Mouse (Mus musculus): ENCODE data around the gene Tex101. TPM values are rescaled to one million over a fixed set of nuclear protein-coding genes. Genes with fewer than 3 reads are reported as not detected.
"Not testable (repeated sequence)": the region's sequence is repeated elsewhere in the genome, so short reads cannot be mapped to it uniquely, and the experiment has no call there.

Tex101 gene
- total and polyA plus RNA-seq, 2 experiments from 2014 or later = not detected

GRCm38 (mm10) chr7:24684121-24684520, 7.6 kb upstream of the Tex101 start:
- H3K27ac ChIP-seq; H3K9me3 ChIP-seq (ENCODE audit: low read length); DNase-seq (ENCODE audit: low spot score); H3K27me3 ChIP-seq (ENCODE audit: insufficient read depth, low read length); H3K4me1 ChIP-seq (ENCODE audit: insufficient read depth, low read length); ATAC-seq; H3K4me3 ChIP-seq (ENCODE audit: low read length); H3K9ac ChIP-seq (replicated peaks; ENCODE audit: low read length); H3K36me3 ChIP-seq (ENCODE audit: insufficient read depth, low read length); H3K4me2 ChIP-seq (ENCODE audit: low read depth, low read length): not testable (repeated sequence)
- WGBS = 80% methylated on average over 7 of the region's 7 CpGs
- 0 out of 2 replicates have a peak, but pooled peaks have one; percentile 3 for TF ChIP-seq CTCF (IDR thresholded peaks at IDR 0.05; ENCODE audit: low read depth)

GRCm38 (mm10) chr7:24671944-24672439, 4.5 kb downstream of the Tex101 start:
- no peaks in the 10 kb centered on the region for H3K4me1 ChIP-seq (ENCODE audit: insufficient read depth, low read length)
- no peaks in the 10 kb centered on the region for H3K9me3 ChIP-seq (ENCODE audit: low read length)
- H3K27ac ChIP-seq = no peak overlapping the region
- no peak for TF ChIP-seq CTCF (IDR thresholded peaks at IDR 0.05; ENCODE audit: low read depth)
- H3K4me3 ChIP-seq (ENCODE audit: low read length) = no peak overlapping the region
- ATAC-seq (no peak), DNase-seq (ENCODE audit: low spot score) (no peak)
- WGBS = 93% methylated on average over 23 of the region's 23 CpGs
- H3K9ac ChIP-seq (replicated peaks; ENCODE audit: low read length) = no peak overlapping the region
- no peaks in the 10 kb centered on the region for H3K27me3 ChIP-seq (ENCODE audit: insufficient read depth, low read length)
- H3K36me3 ChIP-seq (ENCODE audit: insufficient read depth, low read length) = no peaks in the 10 kb centered on the region
- H3K4me2 ChIP-seq (ENCODE audit: low read depth, low read length) = no peak overlapping the region

- no peaks in the 10 kb centered on the region for H3K9me3 ChIP-seq (ENCODE audit: low read length)
- H3K9ac ChIP-seq (replicated peaks; ENCODE audit: low read length) = no peak overlapping the region
- no peak overlapping the region for H3K4me2 ChIP-seq (ENCODE audit: low read depth, low read length)
- no peaks in the 10 kb centered on the region; the same call in 1 of the 2 replicates for H3K27me3 ChIP-seq (ENCODE audit: insufficient read depth, low read length)
- DNase-seq (ENCODE audit: low spot score) (no peak), ATAC-seq (no peak)
- no peaks in the 10 kb centered on the region for H3K36me3 ChIP-seq (ENCODE audit: insufficient read depth, low read length)
- no peaks in the 10 kb centered on the region for H3K4me1 ChIP-seq (ENCODE audit: insufficient read depth, low read length)
- no peak overlapping the region for H3K27ac ChIP-seq
- no peak overlapping the region for H3K4me3 ChIP-seq (ENCODE audit: low read length)
- WGBS = 68% methylated on average over 9 of the region's 9 CpGs
- TF ChIP-seq CTCF (IDR thresholded peaks at IDR 0.05; ENCODE audit: low read depth) = no peak
Measured at GRCm38 (mm10) chr7:24664959-24665358, 11.5 kb downstream of the Tex101 start.

DNA sequence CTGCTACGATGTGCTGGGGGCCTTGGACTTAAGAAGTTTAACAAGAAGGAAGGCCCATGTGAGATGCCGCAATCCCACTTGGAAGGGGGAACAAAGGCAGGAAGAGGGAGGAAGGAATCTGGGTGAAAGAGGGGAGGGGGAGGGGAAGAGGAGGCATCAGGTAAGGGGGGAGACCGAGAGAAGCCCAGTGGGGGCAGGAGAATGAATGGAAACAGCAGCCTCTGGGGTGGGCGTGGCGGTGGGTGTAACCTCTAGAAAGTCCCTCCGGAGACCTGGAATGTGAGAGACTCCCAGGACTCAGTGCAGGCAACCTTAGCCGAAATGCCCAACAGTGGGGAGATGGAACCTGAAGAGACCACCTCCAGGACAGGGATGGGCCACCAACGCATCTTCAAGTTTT, 12.2 kb downstream of the Tex101 start:
- TF ChIP-seq CTCF (IDR thresholded peaks at IDR 0.05; ENCODE audit: low read depth) = no peak
- ATAC-seq (no peak), DNase-seq (ENCODE audit: low spot score) (no peak)
- no peaks in the 10 kb centered on the region for H3K9me3 ChIP-seq (ENCODE audit: low read length)
- no peaks in the 10 kb centered on the region; the same call in 1 of the 2 replicates for H3K27me3 ChIP-seq (ENCODE audit: insufficient read depth, low read length)
- H3K27ac ChIP-seq = no peak overlapping the region
- H3K4me2 ChIP-seq (ENCODE audit: low read depth, low read length) = no peak overlapping the region
- no peaks in the 10 kb centered on the region for H3K36me3 ChIP-seq (ENCODE audit: insufficient read depth, low read length)
- no peaks in the 10 kb centered on the region for H3K4me1 ChIP-seq (ENCODE audit: insufficient read depth, low read length)
- no peak overlapping the region for H3K9ac ChIP-seq (replicated peaks; ENCODE audit: low read length)
- 46% methylated on average over 8 of the region's 8 CpGs for WGBS
- no peak overlapping the region for H3K4me3 ChIP-seq (ENCODE audit: low read length)

DNA sequence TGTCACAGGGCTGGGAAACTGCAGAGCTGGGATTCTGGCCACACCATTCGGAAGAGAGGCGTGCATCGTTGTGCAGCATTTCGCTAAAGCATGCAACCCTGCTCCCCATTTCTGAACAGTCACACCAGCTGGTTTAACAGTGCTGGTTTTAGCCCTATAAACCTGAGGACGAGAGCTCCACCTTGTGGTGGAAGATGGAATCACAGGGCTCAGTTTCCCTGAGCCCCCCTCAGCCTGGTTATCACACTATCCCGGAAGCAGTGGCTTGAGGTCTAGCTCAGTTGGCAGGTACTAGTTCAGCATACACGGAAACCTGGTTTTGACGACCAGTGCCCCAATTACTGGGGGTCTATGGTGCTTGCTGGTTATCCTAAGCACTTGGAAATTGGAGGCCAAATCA, 13.9 kb downstream of the Tex101 start:
- H3K4me2 ChIP-seq (ENCODE audit: low read depth, low read length) = no peak overlapping the region
- H3K27me3 ChIP-seq (ENCODE audit: insufficient read depth, low read length) = no peaks in the 10 kb centered on the region; the same call in 1 of the 2 replicates
- no peaks in the 10 kb centered on the region for H3K9me3 ChIP-seq (ENCODE audit: low read length)
- peak; percentile 66; the same call in 1 of the 2 replicates for ATAC-seq
- H3K4me1 ChIP-seq (ENCODE audit: insufficient read depth, low read length) = no peaks in the 10 kb centered on the region
- TF ChIP-seq CTCF (IDR thresholded peaks at IDR 0.05; ENCODE audit: low read depth) = peak; percentile 96
- peak; percentile 84 for DNase-seq (ENCODE audit: low spot score)
- H3K36me3 ChIP-seq (ENCODE audit: insufficient read depth, low read length) = no peaks in the 10 kb centered on the region
- H3K9ac ChIP-seq (replicated peaks; ENCODE audit: low read length) = no peak overlapping the region
- no peak overlapping the region for H3K27ac ChIP-seq
- no peak overlapping the region for H3K4me3 ChIP-seq (ENCODE audit: low read length)
- WGBS = 12% methylated on average over 8 of the region's 8 CpGs

- Histone ChIP-seq H3K9me3 (ENCODE audit: low read length) (no peaks in the 10 kb centered on the region), H3K36me3 (ENCODE audit: insufficient read depth, low read length) (no peaks in the 10 kb centered on the region), H3K27me3 (ENCODE audit: insufficient read depth, low read length) (no peaks in the 10 kb centered on the region; the same call in 1 of the 2 replicates), H3K9ac (replicated peaks; ENCODE audit: low read length) (no peak overlapping the region), H3K4me1 (ENCODE audit: insufficient read depth, low read length) (no peaks in the 10 kb centered on the region), H3K4me3 (ENCODE audit: low read length) (no peak overlapping the region), H3K27ac (no peak overlapping the region), H3K4me2 (ENCODE audit: low read depth, low read length) (no peak overlapping the region)
- no peak for TF ChIP-seq CTCF (IDR thresholded peaks at IDR 0.05; ENCODE audit: low read depth)
- WGBS = 73% methylated on average over 17 of the region's 17 CpGs
- DNase-seq (ENCODE audit: low spot score) (no peak), ATAC-seq (no peak)
Measured at GRCm38 (mm10) chr7:24661118-24661904, 15.2 kb downstream of the Tex101 start.
